Mouse (Mus musculus): Measurements from ENCODE around the gene Ces4a. TPM values are rescaled to one million over a fixed set of nuclear protein-coding genes. Genes with fewer than 3 reads are reported as not detected.

The Ces4a gene
- polyA plus RNA-seq, 1 experiment from 2014 or later: not detected

DNA sequence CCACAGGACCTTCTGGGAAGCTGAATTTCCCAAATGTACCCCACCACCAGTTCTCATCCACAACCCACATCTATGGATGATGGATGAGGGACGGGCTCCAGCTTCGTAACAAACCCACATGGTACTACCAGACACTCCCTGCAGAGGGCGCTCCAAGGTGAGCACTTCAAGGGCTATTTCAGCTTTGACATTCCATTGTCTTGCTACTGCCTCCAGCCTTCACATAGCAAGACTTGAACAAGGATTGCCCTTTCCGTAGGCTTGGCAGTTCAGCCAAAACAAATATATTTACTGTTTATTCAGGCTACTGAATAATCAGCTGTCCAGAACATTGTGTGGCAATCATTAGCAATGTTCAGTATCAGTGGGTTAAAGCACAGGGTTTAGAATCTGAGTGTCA, 6.8 kb downstream of the Ces4a start:
- no peak for ATAC-seq (ENCODE audit: insufficient read depth, low FRiP score)

DNA sequence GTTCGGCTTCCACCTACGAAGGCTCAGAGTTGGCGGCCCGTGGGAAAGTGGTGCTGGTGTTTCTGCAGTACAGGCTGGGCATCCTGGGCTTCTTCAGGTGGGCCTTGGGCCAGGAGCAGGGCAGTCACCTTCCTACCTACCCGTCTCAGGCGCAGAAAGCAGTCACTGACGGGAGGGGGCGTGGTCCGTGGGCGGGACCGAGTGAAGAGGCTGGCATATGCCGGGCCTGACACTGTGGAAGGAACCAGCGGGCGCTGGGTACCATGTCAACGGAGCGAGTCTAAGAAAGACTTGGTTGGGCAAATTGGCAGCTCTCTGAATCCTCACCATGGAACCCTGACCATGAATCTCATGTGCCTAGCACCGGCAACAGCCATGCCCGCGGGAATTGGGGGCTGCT, 10.8 kb downstream of the Ces4a start:
- 30% methylated on average over 19 of the region's 19 CpGs for WGBS
- Histone ChIP-seq H3K27ac (ENCODE audit: low read length) (no peak overlapping the region), H3K27me3 (ENCODE audit: control insufficient read depth, insufficient read depth, low read length) (no peaks in the 10 kb centered on the region), H3K36me3 (ENCODE audit: control insufficient read depth, insufficient read depth, low read length) (no peaks in the 10 kb centered on the region), H3K4me3 (replicated peaks; ENCODE audit: low read length) (no peak overlapping the region), H3K9ac (ENCODE audit: low read length) (no peak overlapping the region), H3K9me3 (replicated peaks; ENCODE audit: control insufficient read depth, low read length) (no peaks in the 10 kb centered on the region), H3K4me1 (ENCODE audit: control insufficient read depth, insufficient read depth, low read length) (no peaks in the 10 kb centered on the region), H3K4me2 (ENCODE audit: low read depth, low read length) (peak overlapping the region; percentile 9; the same call in 1 of the 2 replicates)
- no peak for ATAC-seq (ENCODE audit: insufficient read depth, low FRiP score)

More for the DNA sequence above, 6.8 kb downstream of the Ces4a start:
- no peak overlapping the region for H3K4me2 ChIP-seq (ENCODE audit: low read depth, low read length)
- H3K4me3 ChIP-seq (replicated peaks; ENCODE audit: low read length): no peak overlapping the region
- no peaks in the 10 kb centered on the region for H3K9me3 ChIP-seq (replicated peaks; ENCODE audit: control insufficient read depth, low read length)
- WGBS: 26% methylated on average over 4 of the region's 4 CpGs
- H3K9ac ChIP-seq (ENCODE audit: low read length): no peak overlapping the region
- no peaks in the 10 kb centered on the region for H3K36me3 ChIP-seq (ENCODE audit: control insufficient read depth, insufficient read depth, low read length)
- no peak overlapping the region for H3K27ac ChIP-seq (ENCODE audit: low read length)
- H3K4me1 ChIP-seq (ENCODE audit: control insufficient read depth, insufficient read depth, low read length): no peaks in the 10 kb centered on the region
- no peaks in the 10 kb centered on the region for H3K27me3 ChIP-seq (ENCODE audit: control insufficient read depth, insufficient read depth, low read length)

- Histone ChIP-seq H3K4me2 (ENCODE audit: low read depth, low read length) (no peak overlapping the region), H3K4me3 (replicated peaks; ENCODE audit: low read length) (no peak overlapping the region)
Observed at GRCm38 (mm10) chr8:105151654-105152053, 20.1 kb downstream of the Ces4a start.

GRCm38 (mm10) chr8:105152623-105153398, 21.2 kb downstream of the Ces4a start:
- Histone ChIP-seq H3K4me2 (ENCODE audit: low read depth, low read length) (peak overlapping the region; percentile 54), H3K27me3 (ENCODE audit: control insufficient read depth, insufficient read depth, low read length) (no peaks in the 10 kb centered on the region), H3K4me3 (replicated peaks; ENCODE audit: low read length) (peak overlapping the region; percentile 33), H3K9ac (ENCODE audit: low read length) (peak overlapping the region; percentile 54), H3K36me3 (ENCODE audit: control insufficient read depth, insufficient read depth, low read length) (no peaks in the 10 kb centered on the region), H3K9me3 (replicated peaks; ENCODE audit: control insufficient read depth, low read length) (no peaks in the 10 kb centered on the region), H3K27ac (ENCODE audit: low read length) (no peak overlapping the region), H3K4me1 (ENCODE audit: control insufficient read depth, insufficient read depth, low read length) (peaks cover 11% of the 10 kb centered on the region; the same call in 1 of the 2 replicates)
- peak; percentile 75 for ATAC-seq (ENCODE audit: insufficient read depth, low FRiP score)
- 5% methylated on average over 27 of the region's 27 CpGs for WGBS

More at GRCm38 (mm10) chr8:105151654-105152053, 20.1 kb downstream of the Ces4a start:
- H3K9me3 ChIP-seq (replicated peaks; ENCODE audit: control insufficient read depth, low read length): no peaks in the 10 kb centered on the region
- H3K27ac ChIP-seq (ENCODE audit: low read length): no peak overlapping the region
- peaks cover 11% of the 10 kb centered on the region; the same call in 1 of the 2 replicates for H3K4me1 ChIP-seq (ENCODE audit: control insufficient read depth, insufficient read depth, low read length)
- H3K27me3 ChIP-seq (ENCODE audit: control insufficient read depth, insufficient read depth, low read length): no peaks in the 10 kb centered on the region
- H3K9ac ChIP-seq (ENCODE audit: low read length): no peak overlapping the region
- H3K36me3 ChIP-seq (ENCODE audit: control insufficient read depth, insufficient read depth, low read length): no peaks in the 10 kb centered on the region
- 77% methylated on average over 4 of the region's 4 CpGs for WGBS
- no peak for ATAC-seq (ENCODE audit: insufficient read depth, low FRiP score)

GRCm38 (mm10) chr8:105154316-105154715, 22.7 kb downstream of the Ces4a start:
- peaks cover 11% of the 10 kb centered on the region; the same call in 1 of the 2 replicates for H3K4me1 ChIP-seq (ENCODE audit: control insufficient read depth, insufficient read depth, low read length)
- H3K27me3 ChIP-seq (ENCODE audit: control insufficient read depth, insufficient read depth, low read length): no peaks in the 10 kb centered on the region
- H3K9me3 ChIP-seq (replicated peaks; ENCODE audit: control insufficient read depth, low read length): no peaks in the 10 kb centered on the region
- no peak for ATAC-seq (ENCODE audit: insufficient read depth, low FRiP score)
- no peak overlapping the region for H3K4me2 ChIP-seq (ENCODE audit: low read depth, low read length)
- no peak overlapping the region for H3K27ac ChIP-seq (ENCODE audit: low read length)
- WGBS: 87% methylated on average over 5 of the region's 5 CpGs
- H3K9ac ChIP-seq (ENCODE audit: low read length): no peak overlapping the region
- no peak overlapping the region for H3K4me3 ChIP-seq (replicated peaks; ENCODE audit: low read length)
- H3K36me3 ChIP-seq (ENCODE audit: control insufficient read depth, insufficient read depth, low read length): no peaks in the 10 kb centered on the region

GRCm38 (mm10) chr8:105155091-105155745, 23.6 kb downstream of the Ces4a start:
- Histone ChIP-seq H3K9ac (ENCODE audit: low read length) (no peak overlapping the region), H3K4me3 (replicated peaks; ENCODE audit: low read length) (no peak overlapping the region), H3K27me3 (ENCODE audit: control insufficient read depth, insufficient read depth, low read length) (no peaks in the 10 kb centered on the region), H3K36me3 (ENCODE audit: control insufficient read depth, insufficient read depth, low read length) (no peaks in the 10 kb centered on the region), H3K4me2 (ENCODE audit: low read depth, low read length) (no peak overlapping the region), H3K9me3 (replicated peaks; ENCODE audit: control insufficient read depth, low read length) (no peaks in the 10 kb centered on the region), H3K27ac (ENCODE audit: low read length) (no peak overlapping the region), H3K4me1 (ENCODE audit: control insufficient read depth, insufficient read depth, low read length) (peaks cover 11% of the 10 kb centered on the region; the same call in 1 of the 2 replicates)
- ATAC-seq (ENCODE audit: insufficient read depth, low FRiP score): no peak
- WGBS: 80% methylated on average over 6 of the region's 6 CpGs

DNA sequence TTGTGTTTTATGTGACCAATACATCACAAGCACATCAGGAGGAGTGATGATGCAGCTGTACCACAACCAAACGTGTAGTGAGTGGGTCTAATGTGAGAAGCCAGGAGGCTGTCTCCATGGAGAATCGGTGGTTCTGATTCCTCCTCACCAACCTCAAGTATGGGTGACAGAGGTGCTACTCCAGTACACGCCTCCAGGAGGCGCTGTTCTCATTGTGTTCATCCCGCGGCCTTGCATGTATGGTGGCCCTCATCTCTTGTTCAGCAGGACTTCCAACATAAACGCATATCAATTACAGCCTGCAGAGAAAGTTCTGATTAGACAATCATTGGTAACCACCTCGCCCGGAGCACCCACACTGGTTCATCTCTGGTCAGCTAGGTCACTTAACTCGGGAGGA, 26.0 kb downstream of the Ces4a start:
- H3K4me2 ChIP-seq (ENCODE audit: low read depth, low read length): no peak overlapping the region
- no peak for ATAC-seq (ENCODE audit: insufficient read depth, low FRiP score)
- H3K4me1 ChIP-seq (ENCODE audit: control insufficient read depth, insufficient read depth, low read length): peaks cover 12% of the 10 kb centered on the region; the same call in 1 of the 2 replicates
- no peak overlapping the region for H3K27ac ChIP-seq (ENCODE audit: low read length)
- no peak overlapping the region for H3K4me3 ChIP-seq (replicated peaks; ENCODE audit: low read length)
- H3K36me3 ChIP-seq (ENCODE audit: control insufficient read depth, insufficient read depth, low read length): no peaks in the 10 kb centered on the region
- no peaks in the 10 kb centered on the region for H3K27me3 ChIP-seq (ENCODE audit: control insufficient read depth, insufficient read depth, low read length)
- no peaks in the 10 kb centered on the region for H3K9me3 ChIP-seq (replicated peaks; ENCODE audit: control insufficient read depth, low read length)
- 52% methylated on average over 10 of the region's 10 CpGs for WGBS
- no peak overlapping the region for H3K9ac ChIP-seq (ENCODE audit: low read length)

DNA sequence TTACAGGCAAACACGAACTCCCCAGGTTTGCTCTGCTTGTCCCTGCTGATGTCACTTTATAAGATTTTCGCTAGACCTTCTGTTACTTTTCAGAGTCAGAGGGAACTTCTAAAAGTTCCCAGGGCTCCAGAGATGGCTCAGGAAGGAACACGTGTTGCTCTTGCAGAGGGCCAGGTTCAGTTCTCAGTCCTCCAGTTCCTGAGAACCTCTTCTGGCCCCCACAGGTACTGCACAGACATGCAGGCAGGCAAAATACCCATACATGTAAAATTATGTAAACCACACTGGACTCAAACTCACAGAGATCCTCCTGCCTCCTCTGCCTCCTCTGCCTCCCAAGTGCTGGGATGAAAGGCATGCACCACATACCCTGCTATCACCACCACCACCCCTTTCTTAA, 26.5 kb downstream of the Ces4a start:
- H3K4me3 ChIP-seq (replicated peaks; ENCODE audit: low read length): no peak overlapping the region
- H3K36me3 ChIP-seq (ENCODE audit: control insufficient read depth, insufficient read depth, low read length): no peaks in the 10 kb centered on the region
- H3K27ac ChIP-seq (ENCODE audit: low read length): no peak overlapping the region
- H3K4me2 ChIP-seq (ENCODE audit: low read depth, low read length): no peak overlapping the region
- no peaks in the 10 kb centered on the region for H3K27me3 ChIP-seq (ENCODE audit: control insufficient read depth, insufficient read depth, low read length)
- no peaks in the 10 kb centered on the region for H3K9me3 ChIP-seq (replicated peaks; ENCODE audit: control insufficient read depth, low read length)
- 69% methylated on average over 3 of the region's 3 CpGs for WGBS
- H3K9ac ChIP-seq (ENCODE audit: low read length): no peak overlapping the region
- no peak for ATAC-seq (ENCODE audit: insufficient read depth, low FRiP score)
- H3K4me1 ChIP-seq (ENCODE audit: control insufficient read depth, insufficient read depth, low read length): peaks cover 6% of the 10 kb centered on the region; the same call in 1 of the 2 replicates

DNA sequence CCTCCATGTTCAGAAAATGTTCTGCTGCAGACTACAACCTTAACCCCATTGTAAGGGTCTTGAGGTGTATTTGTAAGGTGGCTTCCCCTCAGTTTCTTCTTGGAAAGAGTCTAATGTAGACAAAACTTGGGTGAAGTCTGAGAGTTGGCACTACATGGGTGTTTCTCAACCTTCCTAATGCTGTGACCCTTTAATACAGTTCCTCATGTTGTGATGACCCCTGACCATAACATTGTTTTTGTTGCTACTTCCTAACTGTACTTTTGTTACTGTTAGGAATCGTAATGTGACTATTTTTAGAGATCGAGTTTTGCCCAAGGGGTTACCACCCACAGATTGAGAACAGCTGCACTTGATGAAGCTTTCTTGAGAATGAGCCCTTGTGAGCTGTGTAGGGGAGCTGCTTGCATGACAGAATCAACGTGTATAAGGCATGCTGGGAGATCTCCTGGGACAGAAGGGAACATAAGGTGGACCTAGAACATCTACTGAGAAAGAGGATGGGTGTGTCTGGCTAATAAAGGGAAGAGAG, 29.6 kb downstream of the Ces4a start:
- Histone ChIP-seq H3K27me3 (ENCODE audit: control insufficient read depth, insufficient read depth, low read length) (no peaks in the 10 kb centered on the region), H3K9ac (ENCODE audit: low read length) (no peak overlapping the region), H3K4me3 (replicated peaks; ENCODE audit: low read length) (no peak overlapping the region), H3K4me1 (ENCODE audit: control insufficient read depth, insufficient read depth, low read length) (0 out of 2 replicates have a peak, but pooled peaks cover 3% of the 10 kb centered on the region), H3K36me3 (ENCODE audit: control insufficient read depth, insufficient read depth, low read length) (no peaks in the 10 kb centered on the region), H3K27ac (ENCODE audit: low read length) (no peak overlapping the region), H3K4me2 (ENCODE audit: low read depth, low read length) (no peak overlapping the region), H3K9me3 (replicated peaks; ENCODE audit: control insufficient read depth, low read length) (no peaks in the 10 kb centered on the region)
- ATAC-seq (ENCODE audit: insufficient read depth, low FRiP score): no peak
- WGBS: 41% methylated on average over 3 of the region's 3 CpGs

Measured in stomach, embryonic 16.5 days (tissue).